Mouse (Mus musculus): ENCODE data around the gene 1700001O22Rik.

The 1700001O22Rik gene

GRCm38 (mm10) chr2:30803604-30804003 is at the start of gene 1700001O22Rik:
Gene 1700001O22Rik (minus strand): TSS chr2:30803661.
- no peak for ATAC-seq (ENCODE audit: insufficient number of reproducible peaks, low FRiP score, low TSS enrichment)

- ATAC-seq (ENCODE audit: insufficient number of reproducible peaks, low FRiP score, low TSS enrichment): no peak
These were observed 49.4 kb upstream of the 1700001O22Rik start for GRCm38 (mm10) chr2:30852771-30853313.

- ATAC-seq (ENCODE audit: insufficient number of reproducible peaks, low FRiP score, low TSS enrichment): no peak
These were observed 47.1 kb upstream of the 1700001O22Rik start for GRCm38 (mm10) chr2:30850581-30850980.

DNA sequence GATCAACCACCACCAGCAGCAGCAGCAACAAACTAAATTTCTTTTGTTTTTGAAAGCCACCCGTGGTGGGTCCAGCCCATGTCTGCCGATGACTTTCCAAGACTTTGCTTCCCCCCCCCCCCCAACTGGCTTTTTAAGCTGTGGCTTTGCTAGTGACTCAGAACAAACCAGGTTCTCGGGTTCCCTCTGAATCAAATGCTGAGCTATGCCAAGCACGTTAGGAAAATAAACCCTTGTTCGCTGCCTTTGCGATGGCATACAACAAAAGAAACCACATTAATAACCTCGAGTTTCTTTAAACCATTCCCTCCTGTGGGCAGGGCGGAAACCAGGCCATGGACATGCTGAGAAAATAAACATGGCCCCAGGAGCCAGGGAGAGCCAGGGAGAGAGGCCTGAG is 44.7 kb upstream of the 1700001O22Rik start:
- no peak for ATAC-seq (ENCODE audit: insufficient number of reproducible peaks, low FRiP score, low TSS enrichment)

DNA sequence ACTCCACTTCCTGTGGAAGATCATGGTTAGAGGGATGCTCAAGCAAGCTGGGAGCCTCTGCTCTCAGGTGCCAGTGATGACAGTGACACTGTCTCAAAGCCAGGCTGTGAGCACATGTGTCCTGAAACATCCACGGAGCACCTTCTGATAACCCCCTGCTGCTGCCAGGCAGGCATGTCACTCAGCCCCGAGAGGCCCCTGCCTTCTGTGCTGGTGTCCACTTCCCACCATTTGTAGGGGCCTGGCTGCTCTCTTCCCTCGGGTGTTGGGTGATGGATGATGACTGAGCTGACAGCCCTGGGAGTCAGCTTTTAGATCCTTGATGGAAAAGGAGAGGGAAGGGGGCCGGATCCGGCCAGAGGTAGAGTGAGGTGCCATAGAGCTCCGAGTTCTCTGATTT is 43.3 kb upstream of the 1700001O22Rik start:
- no peak for ATAC-seq (ENCODE audit: insufficient number of reproducible peaks, low FRiP score, low TSS enrichment)

DNA sequence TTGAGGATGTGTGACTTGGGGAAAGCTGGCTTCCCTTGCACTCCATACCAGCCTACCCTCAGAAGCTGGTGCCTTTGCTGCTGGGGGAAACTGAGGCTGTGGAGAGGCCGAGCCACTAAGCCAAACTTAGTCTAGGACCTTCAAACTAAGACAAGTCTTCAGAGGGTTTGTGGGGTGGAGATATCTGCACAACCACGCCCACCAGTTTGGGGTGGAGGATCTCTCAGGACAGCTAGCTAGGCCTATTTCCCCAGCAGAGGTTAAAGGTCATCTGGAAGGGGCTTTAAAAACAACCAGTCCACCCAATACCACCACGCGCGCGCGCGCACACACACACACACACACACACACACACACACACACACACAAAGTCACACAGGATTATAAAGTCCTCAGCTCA is 42.8 kb upstream of the 1700001O22Rik start:
- ATAC-seq (ENCODE audit: insufficient number of reproducible peaks, low FRiP score, low TSS enrichment): no peak

GRCm38 (mm10) chr2:30845152-30846070 is 42.0 kb upstream of the 1700001O22Rik start:
- ATAC-seq (ENCODE audit: insufficient number of reproducible peaks, low FRiP score, low TSS enrichment): no peak

- no peak for ATAC-seq (ENCODE audit: insufficient number of reproducible peaks, low FRiP score, low TSS enrichment)
These were observed 39.2 kb upstream of the 1700001O22Rik start for GRCm38 (mm10) chr2:30842615-30843014.

DNA sequence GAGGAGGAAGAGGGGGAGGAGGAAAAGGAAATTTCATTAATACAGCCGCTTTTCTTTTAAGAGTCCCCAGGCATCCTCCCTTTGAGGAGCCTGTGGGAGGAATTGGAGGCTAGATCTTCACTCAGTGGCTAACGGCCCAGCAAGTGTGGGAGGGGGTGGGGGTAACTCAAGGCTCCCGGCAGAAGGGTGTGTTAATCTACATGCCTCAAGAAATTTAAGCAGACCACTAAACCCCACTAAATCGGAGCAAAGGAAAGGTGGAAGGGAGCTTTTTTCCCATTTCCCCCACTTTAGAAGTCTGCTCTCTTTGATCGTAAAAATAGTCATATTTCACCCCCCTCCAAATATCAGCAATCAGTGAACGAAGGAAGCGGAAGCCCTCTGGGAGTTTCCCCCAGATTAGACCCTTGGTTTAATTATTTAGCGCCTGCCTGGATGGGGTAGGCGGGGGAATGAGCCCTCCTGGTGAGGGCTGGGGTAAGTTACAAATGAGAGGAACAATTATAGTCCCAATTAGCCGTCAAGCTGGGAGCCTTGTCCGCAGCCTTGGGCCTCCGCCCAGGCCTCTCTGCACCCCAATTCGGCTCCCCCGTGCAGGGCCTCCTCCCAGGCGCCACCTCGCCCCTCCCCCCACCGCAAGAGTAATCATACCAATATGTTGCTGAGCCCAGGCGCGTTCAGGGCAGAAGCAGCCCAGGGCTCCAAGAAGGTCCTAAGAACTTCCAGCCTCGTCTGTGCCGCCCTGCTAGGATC is 33.0 kb upstream of the 1700001O22Rik start:
- ATAC-seq (ENCODE audit: insufficient number of reproducible peaks, low FRiP score, low TSS enrichment): no peak

DNA sequence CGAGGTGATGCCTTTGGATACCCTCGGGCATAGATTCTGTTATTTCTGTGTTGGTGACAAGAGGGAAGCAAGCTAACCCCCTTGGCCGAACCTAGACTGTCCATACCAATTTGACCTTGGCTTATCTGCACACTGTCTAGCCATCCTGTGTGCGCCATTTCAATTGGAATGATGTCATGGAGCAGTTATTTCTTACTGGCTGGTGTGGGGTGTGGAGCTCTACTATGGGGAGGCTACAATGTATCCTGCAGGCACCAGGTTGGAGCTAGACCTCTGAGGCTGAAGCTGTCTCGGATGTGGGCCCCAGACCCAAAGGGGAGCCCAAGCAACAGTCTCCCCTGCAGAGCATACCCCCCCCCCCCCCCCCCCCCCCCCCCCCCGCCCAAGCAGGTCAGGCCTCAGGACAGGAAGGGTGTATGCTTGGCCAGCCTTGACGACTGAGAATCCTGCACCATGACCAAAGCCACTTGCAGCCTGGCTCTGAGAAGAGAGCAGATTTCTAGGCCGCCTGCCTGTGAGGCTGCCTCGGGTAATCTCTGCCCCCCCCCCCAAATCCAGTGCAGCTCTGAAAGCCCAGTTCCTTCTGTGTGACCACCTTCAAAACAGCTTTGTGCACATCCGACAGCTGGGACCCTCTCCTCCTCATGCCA is 31.0 kb upstream of the 1700001O22Rik start, which contains the start of gene Prrx2:
Gene Prrx2, plus strand, starts transcription at position 600 of the 650 bp plus-strand sequence.
- no peak for ATAC-seq (ENCODE audit: insufficient number of reproducible peaks, low FRiP score, low TSS enrichment)

GRCm38 (mm10) chr2:30833644-30834043 is 30.2 kb upstream of the 1700001O22Rik start:
- ATAC-seq (ENCODE audit: insufficient number of reproducible peaks, low FRiP score, low TSS enrichment): no peak

DNA sequence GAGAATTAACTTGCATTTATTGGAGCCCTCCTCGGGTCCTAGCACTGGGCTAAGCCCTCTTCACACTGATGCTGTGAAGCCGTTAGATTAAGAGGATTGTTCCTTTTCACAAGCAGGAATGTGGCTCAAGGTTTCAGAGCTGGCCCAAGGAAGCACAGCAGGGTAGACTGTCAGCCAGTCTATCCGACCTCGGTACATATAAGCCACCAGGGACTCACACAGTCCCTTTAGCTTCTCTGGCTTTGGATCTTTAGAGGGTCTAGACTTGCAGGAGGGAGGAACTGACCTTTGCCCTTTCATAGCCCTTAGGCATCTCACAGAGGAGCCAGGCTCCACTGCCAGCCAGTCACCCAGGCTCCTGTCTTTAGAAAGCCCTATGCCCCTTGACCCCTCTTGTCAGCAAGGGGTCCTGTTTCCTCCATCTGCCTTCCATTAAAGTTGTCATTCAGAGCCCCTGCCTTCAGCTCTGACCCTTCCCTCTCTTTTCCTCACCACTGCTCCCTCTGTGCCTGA is 26.9 kb upstream of the 1700001O22Rik start, which contains the start of gene Asb6:
Gene Asb6, minus strand, starts transcription at position 51 of the 513 bp plus-strand sequence.
- no peak for ATAC-seq (ENCODE audit: insufficient number of reproducible peaks, low FRiP score, low TSS enrichment)

- ATAC-seq (ENCODE audit: insufficient number of reproducible peaks, low FRiP score, low TSS enrichment): no peak
These were observed 25.9 kb upstream of the 1700001O22Rik start for GRCm38 (mm10) chr2:30829315-30829714.

DNA sequence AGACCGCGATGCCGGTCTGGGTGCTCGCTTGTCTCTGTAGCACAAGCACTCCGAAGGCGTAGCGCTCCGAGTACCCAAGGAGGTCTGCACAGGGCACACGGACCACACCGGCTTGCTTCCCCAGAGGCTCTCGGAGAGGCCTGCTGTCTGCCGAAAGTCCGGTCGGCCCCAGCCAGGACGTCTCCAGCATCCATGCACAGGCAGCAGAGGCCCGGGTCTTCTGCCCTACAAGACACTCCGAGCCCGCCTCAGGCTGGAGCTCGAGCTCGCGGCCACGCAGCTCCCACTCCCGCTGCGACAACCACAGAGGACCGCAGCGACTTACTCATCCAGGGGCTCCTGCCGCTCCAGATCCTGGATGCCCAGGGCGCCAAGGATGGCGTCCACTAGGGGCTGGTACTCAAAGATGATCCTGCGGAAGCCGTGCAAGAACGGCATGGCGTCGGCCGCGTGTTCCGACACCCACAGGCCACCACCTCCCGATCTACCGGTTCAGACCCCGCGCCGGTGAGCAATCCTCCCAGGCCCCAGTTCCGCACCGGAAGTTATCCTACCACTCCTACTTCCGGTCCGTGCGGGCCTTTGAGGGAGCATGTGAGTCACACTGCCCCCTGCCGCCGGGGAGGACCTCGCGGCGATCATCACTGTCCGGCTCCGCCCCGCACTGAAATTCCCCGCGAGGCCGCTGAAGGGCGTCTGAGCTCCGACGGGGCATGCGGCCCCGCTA is 24.5 kb upstream of the 1700001O22Rik start:
- ATAC-seq (ENCODE audit: insufficient number of reproducible peaks, low FRiP score, low TSS enrichment): peak; percentile 79

GRCm38 (mm10) chr2:30826825-30827748 is 23.6 kb upstream of the 1700001O22Rik start:
- no peak for ATAC-seq (ENCODE audit: insufficient number of reproducible peaks, low FRiP score, low TSS enrichment)

- no peak for ATAC-seq (ENCODE audit: insufficient number of reproducible peaks, low FRiP score, low TSS enrichment)
These were observed 20.1 kb upstream of the 1700001O22Rik start for GRCm38 (mm10) chr2:30823385-30824153.

DNA sequence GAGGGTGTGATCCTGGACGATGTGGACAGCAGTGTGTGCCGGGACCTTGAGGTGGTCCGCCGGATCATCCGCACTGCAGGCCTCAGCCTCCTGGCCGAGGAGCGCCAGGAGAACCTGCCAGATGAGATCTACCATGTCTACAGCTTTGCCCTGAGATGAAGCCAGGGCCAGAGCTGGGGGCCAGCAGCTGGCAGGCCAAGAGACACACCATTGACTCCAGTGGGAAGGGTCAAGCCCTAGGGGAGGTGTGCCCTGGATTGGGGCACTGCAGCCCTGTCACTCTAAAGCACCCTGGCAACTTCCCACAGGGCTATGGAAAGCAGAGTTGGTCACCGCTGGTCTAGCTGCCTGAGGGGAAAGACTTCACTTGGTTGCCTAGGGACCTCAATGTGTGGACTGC is 19.0 kb upstream of the 1700001O22Rik start:
- ATAC-seq (ENCODE audit: insufficient number of reproducible peaks, low FRiP score, low TSS enrichment): no peak

DNA sequence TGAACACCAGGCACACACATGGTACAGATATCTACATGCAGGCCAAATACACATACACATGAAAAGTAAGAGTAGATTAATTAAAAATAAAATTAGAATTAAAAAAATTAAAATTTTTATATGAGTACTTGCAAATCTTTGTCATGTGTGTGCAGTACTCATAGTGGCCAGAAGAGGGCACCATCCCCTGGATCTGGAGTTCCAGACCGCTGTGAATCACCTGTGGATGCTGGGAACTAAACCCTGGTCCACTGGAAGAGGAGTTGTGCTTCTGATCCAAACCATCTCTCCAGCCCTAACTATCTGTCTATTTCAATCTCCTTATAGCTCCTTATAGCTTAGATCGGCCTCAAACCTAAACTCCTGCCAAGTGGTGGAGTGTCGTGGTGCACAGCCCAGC is 17.6 kb upstream of the 1700001O22Rik start:
- ATAC-seq (ENCODE audit: insufficient number of reproducible peaks, low FRiP score, low TSS enrichment): no peak
